Mouse (Mus musculus) limb, embryonic 10.5 days (tissue): ENCODE results near the gene Adck2. TPM values are rescaled to one million over a fixed set of nuclear protein-coding genes. Genes with fewer than 3 reads are reported as not detected.

Source experiments
- DNase-seq: peaks from one replicate; pipeline ENCODE4 v3.0.0-alpha.2; 2017; ENCODE audit warnings: low spot score
- H3K27ac ChIP-seq: fragments of 300-500 bp; sonication (generic); 2 replicates; pipeline ENCODE4 v1.5.1; 2016; ENCODE audit warnings: mild to moderate bottlenecking
- H3K27me3 ChIP-seq: fragments of 300-500 bp; sonication (generic); 2 replicates; pipeline ENCODE4 v1.6.1; 2016; ENCODE audit warnings: low read depth, mild to moderate bottlenecking; ENCODE audit not compliant: poor library complexity, severe bottlenecking
- H3K36me3 ChIP-seq: fragments of 300-500 bp; sonication (generic); 2 replicates; pipeline ENCODE4 v1.6.1; 2016; ENCODE audit warnings: mild to moderate bottlenecking, moderate library complexity
- H3K4me1 ChIP-seq: fragments of 300-500 bp; sonication (generic); 2 replicates; pipeline ENCODE4 v1.6.1; 2016
- H3K4me3 ChIP-seq: fragments of 300-500 bp; sonication (generic); 2 replicates; pipeline ENCODE4 v1.5.1; 2016; ENCODE audit warnings: mild to moderate bottlenecking, moderate library complexity
- H3K9me3 ChIP-seq: fragments of 300-500 bp; sonication (generic); replicated peaks from 2 replicates; pipeline ENCODE4 v1.6.1; 2016; ENCODE audit warnings: mild to moderate bottlenecking
- WGBS: fragments of 180-500 bp; shearing (Covaris S2); methylation state at CpG from one replicate; pipeline ENCODE4 v1.1.7; 2016; 5-methylcytosine and 5-hydroxymethylcytosine counted together
- polyA plus RNA-seq: library from polyadenylated mRNA; unstranded; fragments of >200 nt; fragmentation: Nextera tagmentation; extraction: Ambion mirVana; gene quantifications from 2 replicates; pipeline ENCODE4 v1.2.1, GENCODE M21; 2016

Gene Adck2
- polyA plus RNA-seq, 1 experiment from 2014 or later = 25.6 TPM

GRCm38 (mm10) chr6:39606862-39607261 is 33.2 kb downstream of the Adck2 start:
- Histone ChIP-seq H3K27me3 (no peaks in the 10 kb centered on the region), H3K4me1 (no peaks in the 10 kb centered on the region), H3K4me3 (no peak overlapping the region), H3K36me3 (peaks cover 30% of the 10 kb centered on the region), H3K27ac (no peak overlapping the region), H3K9me3 (no peaks in the 10 kb centered on the region)
- 87% methylated on average over 3 of the region's 3 CpGs for WGBS
- no peak for DNase-seq

- Histone ChIP-seq H3K27me3 (no peaks in the 10 kb centered on the region), H3K27ac (no peak overlapping the region), H3K4me1 (no peaks in the 10 kb centered on the region), H3K4me3 (no peak overlapping the region), H3K36me3 (peaks cover 29% of the 10 kb centered on the region), H3K9me3 (no peaks in the 10 kb centered on the region)
- WGBS = 86% methylated on average over 5 of the region's 5 CpGs
- no peak for DNase-seq
These were observed 33.7 kb downstream of the Adck2 start for GRCm38 (mm10) chr6:39607365-39607764.

- WGBS = 79% methylated on average over 2 of the region's 2 CpGs
- H3K27ac ChIP-seq = no peak overlapping the region
- peaks cover 39% of the 10 kb centered on the region for H3K36me3 ChIP-seq
- H3K4me3 ChIP-seq = no peak overlapping the region
- no peaks in the 10 kb centered on the region for H3K27me3 ChIP-seq
- no peak for DNase-seq
- no peaks in the 10 kb centered on the region for H3K4me1 ChIP-seq
- H3K9me3 ChIP-seq = no peaks in the 10 kb centered on the region
These were observed 36.5 kb downstream of the Adck2 start for GRCm38 (mm10) chr6:39610207-39610606.

- Histone ChIP-seq H3K4me3 (no peak overlapping the region), H3K27me3 (no peaks in the 10 kb centered on the region), H3K4me1 (no peaks in the 10 kb centered on the region), H3K9me3 (no peaks in the 10 kb centered on the region), H3K27ac (no peak overlapping the region), H3K36me3 (peaks cover 49% of the 10 kb centered on the region)
- DNase-seq = no peak
- WGBS = 91% methylated on average over 2 of the region's 2 CpGs
These were observed 37.6 kb downstream of the Adck2 start for GRCm38 (mm10) chr6:39611296-39611695.

Other genes starting within 250 kb of the Adck2 start
- 43.1 and 48.9 TPM in 2 replicates for gene Slc37a3, start 196.2 kb upstream of the Adck2 start, polyA plus RNA-seq
- 0.28 and 0.49 TPM in 2 replicates for gene Rab19, start 192.7 kb upstream of the Adck2 start, polyA plus RNA-seq
- gene Mkrn1, start 153.4 kb upstream of the Adck2 start, polyA plus RNA-seq = 28.2 and 35.5 TPM in 2 replicates
- gene Dennd2a, start 16.0 kb upstream of the Adck2 start, polyA plus RNA-seq = 33.9 and 40.7 TPM in 2 replicates
- 0.79 and 1.7 TPM in 2 replicates for gene Gm42420, start 11.9 kb downstream of the Adck2 start, polyA plus RNA-seq
- gene Ndufb2, start 18.7 kb downstream of the Adck2 start, polyA plus RNA-seq = 290 and 296 TPM in 2 replicates
- gene Braf, start 151.6 kb downstream of the Adck2 start, polyA plus RNA-seq = 16.0 and 19.9 TPM in 2 replicates
- 186 and 192 TPM in 2 replicates for gene Mrps33, start 237.1 kb downstream of the Adck2 start, polyA plus RNA-seq